Mouse (Mus musculus) embryo, embryonic 10 days (tissue): ENCODE measurements at regions not wholly inside any gene's neighbourhood (a gene's known extent, or its start where the extent isn't known, plus 50 kb on each side); places are given as distances from the start of the nearest gene placed in this dataset.

Experiments used
- DNase-seq: peaks from one replicate; pipeline ENCODE4 v3.0.0-alpha.2; 2015; ENCODE audit warnings: low spot score

- DNase-seq: no peak
These were observed 299.5 kb downstream of the Tmem182 start for GRCm38 (mm10) chr1:41104869-41105268.

GRCm38 (mm10) chr1:41121636-41122175 is 316.3 kb downstream of the Tmem182 start:
- DNase-seq: no peak

- no peak for DNase-seq
These were observed 326.0 kb downstream of the Tmem182 start for GRCm38 (mm10) chr1:41131410-41131809.

- no peak for DNase-seq
These were observed 327.7 kb downstream of the Tmem182 start for GRCm38 (mm10) chr1:41133143-41133542.

DNA sequence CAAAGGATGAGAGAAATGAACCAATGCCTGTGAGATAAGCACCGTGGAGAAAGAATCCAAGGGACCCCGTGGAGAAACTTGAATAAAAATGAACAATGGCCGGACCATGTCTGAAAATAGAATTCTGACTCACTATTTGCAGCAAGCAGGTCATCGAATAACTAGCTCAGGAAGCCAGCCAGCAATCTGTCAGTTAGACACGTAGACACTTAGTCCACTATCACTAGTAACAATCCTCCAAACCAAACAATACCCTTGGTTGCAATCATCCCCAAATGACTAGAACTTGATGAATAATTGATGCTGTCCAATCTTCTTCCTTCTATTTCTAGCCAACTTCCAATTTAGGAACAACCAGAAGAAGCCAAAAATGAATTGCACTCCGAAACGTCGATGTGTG is 328.5 kb downstream of the Tmem182 start:
- DNase-seq: no peak

DNA sequence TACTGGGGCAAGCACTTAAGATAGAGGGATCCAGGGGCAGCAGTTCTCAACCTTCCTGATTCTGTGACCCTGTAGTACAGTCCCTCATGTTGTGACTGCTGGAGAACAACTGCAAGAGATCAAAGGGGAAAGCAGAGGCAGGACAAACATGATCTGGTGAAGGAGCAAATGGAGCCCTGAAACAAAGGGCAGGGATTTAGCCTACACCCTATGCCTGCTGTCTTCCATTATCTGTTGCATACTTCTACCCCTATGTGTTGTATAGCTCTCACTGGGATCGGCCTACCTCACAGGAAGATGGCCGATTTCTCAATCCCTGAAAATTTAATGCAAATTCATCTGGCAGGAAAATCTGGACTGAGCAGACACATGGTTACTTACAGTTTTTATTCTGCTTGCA is 334.3 kb downstream of the Tmem182 start:
- DNase-seq: no peak

- no peak for DNase-seq
These were observed 335.1 kb downstream of the Tmem182 start for GRCm38 (mm10) chr1:41140542-41140941.

GRCm38 (mm10) chr1:41141992-41142391 is 336.6 kb downstream of the Tmem182 start:
- no peak for DNase-seq

- DNase-seq: peak; percentile 83
These were observed 347.1 kb downstream of the Tmem182 start for GRCm38 (mm10) chr1:41152516-41152915.

- no peak for DNase-seq
These were observed 348.0 kb downstream of the Tmem182 start for GRCm38 (mm10) chr1:41153174-41153999.

DNA sequence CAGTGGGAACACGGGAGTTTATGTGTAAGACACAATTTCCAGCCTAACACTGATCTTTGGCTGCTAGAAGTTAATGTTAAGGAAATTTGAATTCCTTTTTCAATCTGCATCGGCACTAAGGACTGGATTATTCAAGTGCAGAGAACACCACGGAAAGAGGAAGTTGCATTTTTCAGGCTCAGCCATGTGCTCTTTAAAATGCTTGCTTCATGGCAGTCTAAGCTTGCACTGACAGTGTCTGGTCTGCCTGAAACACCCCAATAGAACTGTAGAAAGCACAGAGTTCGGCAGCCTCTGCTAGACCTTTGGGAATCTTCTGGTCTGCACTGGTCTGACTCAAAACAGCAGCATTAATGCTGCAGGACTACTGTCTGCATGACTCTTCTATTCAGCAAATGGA is 348.8 kb downstream of the Tmem182 start:
- DNase-seq: no peak

DNA sequence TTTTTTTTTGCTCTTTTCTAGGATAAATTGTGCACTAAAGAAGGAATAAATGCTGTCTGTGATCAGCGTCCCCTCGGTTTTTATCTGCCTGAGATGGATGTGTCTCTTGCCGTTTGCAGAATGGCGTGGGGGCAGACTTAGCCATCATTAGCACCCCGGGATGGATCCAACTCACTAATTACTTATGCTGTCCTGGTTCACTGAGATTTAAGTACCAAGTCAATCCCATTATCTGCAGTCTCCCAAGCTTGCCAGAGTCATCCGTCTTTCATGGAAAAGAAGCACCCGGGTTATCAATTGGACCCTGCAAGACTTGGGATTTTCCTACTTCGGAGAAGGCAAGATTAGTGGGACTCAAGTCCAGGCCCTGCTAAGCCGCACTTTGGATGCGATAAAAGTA is 351.5 kb downstream of the Tmem182 start:
- DNase-seq: no peak

DNA sequence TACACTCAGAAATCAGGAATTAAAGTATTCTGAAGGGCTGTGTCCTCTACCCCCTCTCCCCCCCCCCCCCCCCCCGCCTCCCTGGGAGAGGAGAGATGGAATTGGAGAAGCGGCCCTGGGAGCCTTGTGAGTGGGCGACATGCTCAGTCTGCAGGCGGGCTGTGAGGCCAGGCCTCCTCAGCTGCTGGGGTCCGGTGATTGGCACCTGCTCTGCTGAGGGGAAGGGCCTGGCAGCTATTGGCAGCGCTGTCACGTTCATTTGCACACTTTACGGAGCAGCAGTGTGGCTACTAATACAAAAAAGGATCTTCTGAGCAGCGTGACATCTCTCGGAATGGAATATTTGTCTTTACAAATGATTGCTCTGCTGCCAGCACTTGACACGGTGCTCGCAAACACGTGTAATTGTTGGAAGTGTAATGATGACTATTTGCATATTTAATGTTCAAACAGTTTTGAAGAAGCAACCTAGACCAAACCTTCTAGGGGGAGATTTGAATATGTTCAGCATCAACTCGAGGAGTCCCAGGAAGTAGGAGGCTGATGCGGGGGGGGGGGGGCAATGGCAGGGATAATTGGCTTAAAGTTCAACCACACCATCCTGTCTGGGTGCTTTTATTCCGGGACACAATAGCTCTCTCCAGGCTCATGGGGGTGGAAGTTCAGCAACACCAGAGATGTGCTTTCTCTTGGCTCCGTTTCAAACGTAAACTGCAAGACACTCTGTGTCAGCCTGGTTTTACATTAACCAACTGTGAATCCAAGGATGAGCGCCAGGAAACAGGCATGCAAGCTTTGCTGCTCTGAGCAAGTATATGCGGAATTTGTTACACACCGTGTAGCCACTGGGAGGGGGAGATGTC is 352.5 kb downstream of the Tmem182 start:
- peak; percentile 58 for DNase-seq

- peak; percentile 42 for DNase-seq
These were observed 360.7 kb downstream of the Tmem182 start for GRCm38 (mm10) chr1:41165878-41166786.

DNA sequence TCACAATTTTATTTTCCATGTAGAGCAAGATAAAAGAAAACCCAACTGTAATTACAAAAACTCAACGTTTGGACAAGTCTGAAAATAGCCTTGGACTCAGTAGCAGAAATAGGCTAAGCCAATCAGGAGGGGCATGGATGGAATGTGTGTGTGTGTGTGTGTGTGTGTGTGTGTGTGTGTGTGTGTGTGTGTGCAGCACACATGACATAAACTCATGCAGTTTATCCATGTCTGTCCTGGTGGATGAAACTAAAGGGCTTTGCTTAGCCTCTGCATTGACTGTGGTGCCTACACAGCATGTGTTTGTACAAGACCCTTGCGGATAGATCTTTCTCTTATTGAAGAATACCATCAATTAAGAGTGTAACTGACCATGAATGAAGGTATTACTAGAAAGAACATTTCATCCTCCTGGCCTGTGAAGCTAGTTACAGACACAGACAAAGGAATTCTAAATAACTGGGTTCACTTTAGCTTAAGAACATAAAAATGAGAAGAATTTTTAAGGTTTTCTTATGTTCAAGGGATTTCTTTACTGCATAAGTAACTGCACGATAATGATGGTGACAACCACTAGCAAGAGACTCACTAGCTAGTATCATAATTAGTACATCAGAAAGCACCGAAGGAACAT is 361.5 kb downstream of the Tmem182 start:
- DNase-seq: no peak

GRCm38 (mm10) chr1:41186991-41187390 is 381.6 kb downstream of the Tmem182 start:
- no peak for DNase-seq

- DNase-seq: no peak
These were observed 407.5 kb downstream of the Tmem182 start for GRCm38 (mm10) chr1:41212876-41213275.

DNA sequence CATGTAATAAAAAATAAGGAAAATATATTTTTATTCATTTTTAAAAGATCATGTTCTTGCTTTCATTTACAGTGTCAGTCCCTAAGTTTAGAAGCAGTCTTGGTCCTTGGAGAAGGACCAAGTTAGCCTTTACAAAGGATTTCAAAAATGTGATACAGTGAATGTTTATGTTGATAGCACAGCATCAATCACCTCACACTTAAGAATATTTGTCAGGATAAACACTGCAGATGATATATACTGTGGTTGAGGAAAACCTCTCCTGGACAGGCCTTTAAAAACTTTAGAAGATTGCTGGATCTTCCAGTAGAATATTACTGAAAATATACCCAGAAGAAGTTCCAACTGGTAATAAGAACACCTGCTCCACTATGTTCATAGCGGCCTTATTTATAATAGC is 420.4 kb downstream of the Tmem182 start:
- DNase-seq: no peak

- no peak for DNase-seq
These were observed 429.9 kb downstream of the Tmem182 start for GRCm38 (mm10) chr1:41235335-41235734.

- DNase-seq: no peak
These were observed 437.6 kb downstream of the Tmem182 start for GRCm38 (mm10) chr1:41243000-41243399.

- DNase-seq: no peak
These were observed 439.2 kb downstream of the Tmem182 start for GRCm38 (mm10) chr1:41244627-41245026.
